Mouse (Mus musculus) bone marrow, adult 2 months (tissue): ENCODE data around the gene Olfr309. TPM values are rescaled to one million over a fixed set of nuclear protein-coding genes. Genes with fewer than 3 reads are reported as not detected.
"Not testable (repeated sequence)": the region's sequence is repeated elsewhere in the genome, so short reads cannot be mapped to it uniquely, and the experiment has no call there.

ENCODE experiments used
- H3K27ac ChIP-seq: fragments of 200-500 bp; 2 replicates; pipeline ENCODE4 v1.5.1; 2012; ENCODE audit warnings: low read depth, mild to moderate bottlenecking, control low read depth, inconsistent platforms, low read length; ENCODE audit not compliant: control insufficient read depth, poor library complexity, insufficient read depth
- H3K4me1 ChIP-seq: fragments of 200-500 bp; 2 replicates; pipeline ENCODE4 v1.6.1; 2011; ENCODE audit warnings: low read length; ENCODE audit not compliant: control insufficient read depth, insufficient read depth
- H3K4me3 ChIP-seq: fragments of 200-500 bp; replicated peaks from 2 replicates; pipeline ENCODE3; 2011; ENCODE audit warnings: mild to moderate bottlenecking, low read depth, low read length, control low read depth; ENCODE audit not compliant: control insufficient read depth
- CTCF ChIP-seq: fragments of 200-500 bp; IDR thresholded peaks from 2 replicates; pipeline ENCODE4 v1.5.1; 2011; ENCODE audit warnings: low read length, control low read depth; ENCODE audit not compliant: control insufficient read depth, insufficient read depth
- POLR2A ChIP-seq: fragments of 200-500 bp; IDR thresholded peaks from 2 replicates; pipeline ENCODE4 v1.6.1; 2011; ENCODE audit warnings: low read depth, mild to moderate bottlenecking, control low read depth, low read length, borderline replicate concordance; ENCODE audit not compliant: control insufficient read depth
- WGBS: fragments of 180-500 bp; shearing (Covaris S2); methylation state at CpG from one replicate; pipeline ENCODE4 v1.1.7; 2018; 5-methylcytosine and 5-hydroxymethylcytosine counted together
- polyA plus RNA-seq: library from polyadenylated mRNA; stranded (reverse); fragments of >200 nt; gene quantifications from 2 replicates; pipeline ENCODE4 v1.2.4, GENCODE M21; 2011; ENCODE audit warnings: low replicate concordance; ENCODE audit not compliant: missing spikeins, insufficient read depth, insufficient read length

Gene Olfr309
- not detected in 2 replicates for polyA plus RNA-seq

DNA sequence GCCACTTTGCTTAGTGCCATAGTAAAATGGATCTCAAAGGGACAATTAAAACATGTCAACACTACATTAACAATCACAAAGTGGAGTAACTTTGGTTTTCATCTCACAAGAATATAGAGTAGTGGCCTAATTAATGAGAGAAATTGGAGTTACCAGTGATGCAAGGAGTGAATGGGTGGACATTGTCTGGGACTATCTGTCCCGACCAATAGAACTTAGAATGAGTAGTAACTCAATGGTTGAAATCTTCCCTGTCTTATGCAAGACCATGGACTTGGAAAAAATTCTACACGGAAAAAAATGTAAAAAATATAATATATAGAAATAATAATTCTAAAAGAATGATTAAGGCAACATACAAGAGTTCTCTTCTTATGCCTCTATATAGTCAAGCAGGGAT, at the start of gene Olfr309:
Gene Olfr309, minus strand, starts transcription at position 101 of the 400 bp plus-strand sequence.
- H3K4me3 ChIP-seq: no peak within 1 kb of the TSS
- 70% methylated on average over 2 of the region's 2 CpGs for WGBS
- H3K4me1 ChIP-seq: no peaks in the 10 kb centered on the region
- no peak for TF ChIP-seq POLR2A
- no peak for TF ChIP-seq CTCF
- H3K27ac ChIP-seq: no peak within 1 kb of the TSS

DNA sequence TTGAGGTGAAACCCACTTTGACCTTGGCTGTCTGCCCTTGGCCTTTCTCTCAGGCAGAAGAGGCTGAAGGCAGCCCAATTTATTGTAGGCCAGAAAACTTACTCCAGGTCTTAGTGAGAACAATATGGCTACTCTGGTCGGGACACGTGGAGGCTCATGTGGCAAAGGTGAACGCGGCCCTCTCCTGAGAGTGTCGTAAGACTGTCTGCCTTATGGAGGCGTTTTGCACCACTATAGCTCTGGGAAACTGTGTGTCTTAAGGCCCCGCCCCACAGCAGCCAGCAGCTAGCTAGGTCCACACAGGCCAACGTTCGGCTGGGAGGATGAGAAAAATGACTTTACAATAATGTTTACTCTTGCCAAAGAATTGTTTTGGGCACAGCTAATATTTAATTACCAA, 32.8 kb upstream of the Olfr309 start:
- not testable (repeated sequence) for H3K27ac ChIP-seq, H3K4me3 ChIP-seq, H3K4me1 ChIP-seq
- WGBS: 87% methylated on average over 9 of the region's 9 CpGs

DNA sequence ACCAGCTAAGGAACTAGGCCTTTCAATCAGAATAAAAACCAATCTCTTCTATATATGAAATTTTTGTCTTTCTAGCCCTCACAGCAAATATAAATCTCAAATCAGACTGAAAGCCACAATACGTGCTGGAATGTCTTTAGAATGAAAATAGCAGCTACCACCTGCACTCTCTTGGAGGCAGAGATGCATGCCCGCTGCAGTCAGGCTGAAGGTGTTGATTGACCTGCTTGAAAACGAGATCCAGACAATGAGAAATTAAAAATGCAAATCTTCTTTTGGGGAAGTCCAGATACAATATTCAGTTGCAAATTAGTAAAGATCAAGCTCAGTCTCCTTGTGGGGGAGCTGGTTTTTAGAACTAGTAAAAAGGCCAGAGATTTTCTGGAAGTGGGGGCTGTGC, 30.7 kb upstream of the Olfr309 start:
- WGBS: 66% methylated on average over 3 of the region's 3 CpGs
- TF ChIP-seq CTCF (no peak), POLR2A (no peak)
- Histone ChIP-seq H3K4me1 (no peaks in the 10 kb centered on the region), H3K27ac (no peak overlapping the region), H3K4me3 (no peak overlapping the region)

DNA sequence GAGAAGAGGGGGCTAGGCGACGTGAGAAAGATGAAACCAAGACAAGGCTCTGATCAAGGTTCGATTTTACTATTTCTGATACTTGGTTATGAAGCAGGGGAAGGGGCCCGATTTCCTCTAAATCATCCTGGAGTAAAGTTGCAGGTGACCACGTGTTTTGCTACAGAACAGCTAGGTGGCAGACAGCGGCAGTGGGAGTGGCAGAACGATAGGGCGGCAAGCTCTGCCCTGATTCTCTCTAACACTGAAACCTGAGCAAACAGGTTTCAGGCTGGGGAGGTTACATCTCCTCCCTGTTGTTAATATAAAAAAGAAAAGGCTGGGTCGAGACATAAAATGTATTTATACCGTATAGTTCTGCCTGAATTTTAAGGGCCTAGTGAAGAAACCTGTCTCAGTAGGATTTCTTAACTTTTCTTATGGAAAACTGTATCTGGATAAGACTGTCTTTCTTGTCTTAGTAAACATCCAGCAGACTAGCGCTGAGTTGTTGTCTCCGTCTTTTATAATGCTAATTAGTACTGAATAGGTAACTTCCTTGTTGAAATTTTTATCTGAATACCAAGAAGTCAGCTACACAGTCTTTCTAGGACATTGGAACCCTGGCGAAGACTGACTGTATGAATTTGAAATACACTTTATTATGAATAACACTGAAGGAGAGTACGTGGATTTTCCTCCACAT, 29.5 kb upstream of the Olfr309 start:
- Histone ChIP-seq H3K4me3 (no peak overlapping the region), H3K4me1 (no peaks in the 10 kb centered on the region), H3K27ac (no peak overlapping the region)
- 72% methylated on average over 14 of the region's 14 CpGs for WGBS
- no peak for TF ChIP-seq CTCF
- TF ChIP-seq POLR2A: no peak

DNA sequence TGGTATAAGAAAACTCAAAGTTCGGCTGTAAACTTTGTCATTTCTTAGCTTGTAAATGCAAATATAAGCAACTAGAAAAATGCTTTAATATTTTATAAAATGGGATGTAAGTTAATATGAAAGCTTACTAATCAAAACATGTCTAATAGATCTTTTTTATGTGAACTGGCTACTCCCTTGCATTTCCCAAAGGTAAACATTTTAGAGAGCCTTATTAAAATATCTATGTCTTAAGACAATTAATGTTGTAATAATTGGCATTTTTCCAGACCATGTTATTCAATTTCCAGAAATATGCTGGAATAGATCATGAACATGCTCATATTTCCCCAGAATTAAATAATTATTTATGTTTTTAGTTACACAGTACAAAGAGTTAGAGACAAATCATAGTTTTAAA, 24.0 kb upstream of the Olfr309 start, which contains the start of gene Olfr307:
Gene Olfr307, minus strand, starts transcription at position 101 of the 400 bp plus-strand sequence.
- no peaks in the 10 kb centered on the region for H3K4me1 ChIP-seq
- no peak within 1 kb of the TSS for H3K4me3 ChIP-seq
- WGBS: 67% methylated on average over 1 of the region's 1 CpGs
- no peak within 1 kb of the TSS for H3K27ac ChIP-seq
- TF ChIP-seq POLR2A (no peak), CTCF (no peak)

DNA sequence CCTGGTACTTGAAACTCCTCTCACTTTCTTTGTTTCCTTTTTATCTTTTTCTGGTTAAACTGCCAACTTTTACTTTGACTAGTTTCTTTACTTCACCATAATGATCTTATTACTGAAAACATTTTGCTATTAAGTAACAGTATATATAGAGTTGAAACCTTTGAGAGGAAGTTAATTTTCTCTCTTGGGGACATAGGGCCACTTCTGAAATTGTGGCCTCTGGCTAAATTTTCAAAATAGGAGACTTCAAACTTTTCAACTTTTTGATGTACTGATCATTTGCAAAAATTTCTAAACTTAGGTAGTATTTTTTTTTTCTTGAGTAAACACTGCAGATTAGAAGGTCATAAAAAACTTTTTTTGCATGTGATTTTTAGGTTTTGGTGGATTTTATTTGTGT, 12.0 kb upstream of the Olfr309 start, which contains the start of gene Olfr308:
Gene Olfr308, minus strand, starts transcription at position 101 of the 400 bp plus-strand sequence.
- Histone ChIP-seq H3K4me3 (no peak within 1 kb of the TSS), H3K27ac (no peak within 1 kb of the TSS), H3K4me1 (no peaks in the 10 kb centered on the region)
- TF ChIP-seq CTCF (no peak), POLR2A (no peak)

DNA sequence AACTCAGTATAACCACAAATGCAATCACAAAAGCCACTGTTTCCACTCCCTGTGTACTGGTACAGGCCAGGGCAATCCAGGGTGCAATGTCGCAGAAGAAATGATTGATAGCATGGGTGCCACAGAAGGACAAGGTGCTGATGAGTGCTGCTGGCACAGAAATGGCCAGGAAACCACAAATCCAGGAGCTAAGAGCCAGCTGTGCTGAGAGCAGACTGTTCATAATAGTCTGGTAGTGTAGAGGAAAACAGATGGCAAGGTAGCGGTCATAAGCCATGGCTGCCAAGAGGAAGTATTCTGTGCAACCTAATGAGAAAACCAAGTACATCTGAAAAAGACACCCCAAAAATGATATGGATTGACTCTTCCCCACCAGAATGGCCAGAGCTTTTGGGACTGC, 7.8 kb upstream of the Olfr309 start:
- WGBS: 51% methylated on average over 2 of the region's 2 CpGs
- no peaks in the 10 kb centered on the region for H3K4me1 ChIP-seq
- H3K4me3 ChIP-seq: no peak overlapping the region
- no peak overlapping the region for H3K27ac ChIP-seq
- TF ChIP-seq POLR2A (no peak), CTCF (no peak)

DNA sequence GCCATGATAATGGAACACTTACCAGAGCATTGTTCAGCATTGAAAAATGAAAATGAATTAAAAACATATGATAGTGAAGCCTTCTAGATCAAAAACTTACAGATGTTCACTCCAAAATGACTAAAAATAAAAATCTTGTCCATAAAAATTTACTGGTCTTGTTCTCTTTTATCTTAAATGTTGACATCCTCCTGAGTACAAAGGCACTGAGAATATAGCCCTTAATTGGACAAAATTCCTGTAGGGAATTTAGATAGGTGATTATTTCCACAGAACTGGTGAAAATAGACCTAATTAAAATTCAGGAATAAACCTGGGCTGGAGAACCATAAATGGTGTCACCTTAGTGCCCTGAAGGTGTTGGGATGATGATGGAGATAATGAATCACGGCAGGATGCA, 36.4 kb downstream of the Olfr309 start, which contains the start of gene Olfr310:
Gene Olfr310, minus strand, starts transcription at position 101 of the 400 bp plus-strand sequence.
- WGBS: 73% methylated on average over 1 of the region's 1 CpGs
- Histone ChIP-seq H3K4me3 (no peak within 1 kb of the TSS), H3K4me1 (no peaks in the 10 kb centered on the region), H3K27ac (no peak within 1 kb of the TSS)
- TF ChIP-seq POLR2A: no peak
- TF ChIP-seq CTCF: no peak

Other genes with a start within 250 kb of the Olfr309 start
- not detected in 2 replicates for gene Vmn2r75, start 141.9 kb downstream of the Olfr309 start, polyA plus RNA-seq
- 0.38 and 0.62 TPM in 2 replicates for gene Vmn2r76, start 67.4 kb downstream of the Olfr309 start, polyA plus RNA-seq
- not detected in 2 replicates for gene Olfr310, start 36.5 kb downstream of the Olfr309 start, polyA plus RNA-seq
- gene Olfr308, start 11.9 kb upstream of the Olfr309 start, polyA plus RNA-seq: not detected in 2 replicates
- not detected in 2 replicates for gene Olfr307, start 23.9 kb upstream of the Olfr309 start, polyA plus RNA-seq
- gene Olfr305, start 53.2 kb upstream of the Olfr309 start, polyA plus RNA-seq: not detected in 2 replicates
- gene Olfr304, start 73.0 kb upstream of the Olfr309 start, polyA plus RNA-seq: not detected in 2 replicates
- not detected in 2 replicates for gene Olfr303, start 84.1 kb upstream of the Olfr309 start, polyA plus RNA-seq
- gene Olfr301, start 90.1 kb upstream of the Olfr309 start, polyA plus RNA-seq: not detected in 2 replicates
- not detected in 2 replicates for gene Olfr299, start 146.2 kb upstream of the Olfr309 start, polyA plus RNA-seq
- gene Olfr298, start 178.8 kb upstream of the Olfr309 start, polyA plus RNA-seq: not detected in 2 replicates
- gene Olfr297, start 206.3 kb upstream of the Olfr309 start, polyA plus RNA-seq: not detected in 2 replicates